Mouse (Mus musculus): ENCODE results near the gene Tsga10ip. TPM values are rescaled to one million over a fixed set of nuclear protein-coding genes. Genes with fewer than 3 reads are reported as not detected.

Gene Tsga10ip
- polyA plus RNA-seq, 1 experiment = not detected

- TF ChIP-seq CTCF (IDR thresholded peaks at IDR 0.05; ENCODE audit: control insufficient read depth, insufficient read depth, low read length) (no peak), POLR2A (IDR thresholded peaks at IDR 0.05; ENCODE audit: borderline replicate concordance, control insufficient read depth, low read depth, low read length) (no peak)
- Histone ChIP-seq H3K27ac (ENCODE audit: control insufficient read depth, insufficient read depth, low read depth, low read length, poor library complexity) (no peak overlapping the region), H3K4me3 (replicated peaks; ENCODE audit: control insufficient read depth, low read depth, low read length) (no peak overlapping the region), H3K4me1 (ENCODE audit: control insufficient read depth, insufficient read depth, low read length) (no peaks in the 10 kb centered on the region)
- 81% methylated on average over 4 of the region's 4 CpGs for WGBS
Measured at GRCm38 (mm10) chr19:5374177-5374576, 28.1 kb downstream of the Tsga10ip start.

GRCm38 (mm10) chr19:5372724-5373123, 29.6 kb downstream of the Tsga10ip start:
- TF ChIP-seq CTCF (IDR thresholded peaks at IDR 0.05; ENCODE audit: control insufficient read depth, insufficient read depth, low read length) = no peak
- TF ChIP-seq POLR2A (IDR thresholded peaks at IDR 0.05; ENCODE audit: borderline replicate concordance, control insufficient read depth, low read depth, low read length) = no peak
- no peak overlapping the region for H3K4me3 ChIP-seq (replicated peaks; ENCODE audit: control insufficient read depth, low read depth, low read length)
- 88% methylated on average over 7 of the region's 7 CpGs for WGBS
- no peak overlapping the region for H3K27ac ChIP-seq (ENCODE audit: control insufficient read depth, insufficient read depth, low read depth, low read length, poor library complexity)
- no peaks in the 10 kb centered on the region; the same call in 1 of the 2 replicates for H3K4me1 ChIP-seq (ENCODE audit: control insufficient read depth, insufficient read depth, low read length)

DNA sequence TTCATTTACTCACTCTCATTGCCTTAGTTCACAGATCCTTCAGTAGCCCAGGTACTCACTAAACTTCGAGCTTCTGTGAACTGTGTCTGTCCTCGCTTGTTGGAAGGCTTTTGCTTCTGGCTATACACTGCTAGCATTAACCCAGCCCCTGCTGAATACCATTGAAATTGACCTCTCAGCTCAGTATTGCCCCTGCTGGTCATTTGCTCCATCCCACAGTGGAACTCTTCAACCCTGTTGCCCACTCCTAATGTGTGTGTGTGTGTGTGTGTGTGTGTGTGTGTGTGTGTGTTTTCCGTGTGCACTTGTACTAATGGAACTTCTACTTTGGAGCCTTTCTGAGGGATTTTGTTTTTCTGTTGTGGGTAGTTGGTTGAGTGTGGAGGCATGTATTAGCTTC, 31.4 kb downstream of the Tsga10ip start:
- Histone ChIP-seq H3K4me1 (ENCODE audit: control insufficient read depth, insufficient read depth, low read length) (no peaks in the 10 kb centered on the region; the same call in 1 of the 2 replicates), H3K27ac (ENCODE audit: control insufficient read depth, insufficient read depth, low read depth, low read length, poor library complexity) (no peak overlapping the region), H3K4me3 (replicated peaks; ENCODE audit: control insufficient read depth, low read depth, low read length) (no peak overlapping the region)
- TF ChIP-seq CTCF (IDR thresholded peaks at IDR 0.05; ENCODE audit: control insufficient read depth, insufficient read depth, low read length) (no peak), POLR2A (IDR thresholded peaks at IDR 0.05; ENCODE audit: borderline replicate concordance, control insufficient read depth, low read depth, low read length) (no peak)
- 81% methylated on average over 3 of the region's 3 CpGs for WGBS

GRCm38 (mm10) chr19:5367455-5367854, 34.9 kb downstream of the Tsga10ip start:
- WGBS = 8% methylated on average over 11 of the region's 11 CpGs
- Histone ChIP-seq H3K4me1 (ENCODE audit: control insufficient read depth, insufficient read depth, low read length) (peaks cover 2% of the 10 kb centered on the region), H3K4me3 (replicated peaks; ENCODE audit: control insufficient read depth, low read depth, low read length) (peak overlapping the region; percentile 100), H3K27ac (ENCODE audit: control insufficient read depth, insufficient read depth, low read depth, low read length, poor library complexity) (peak overlapping the region; percentile 98)
- TF ChIP-seq POLR2A (IDR thresholded peaks at IDR 0.05; ENCODE audit: borderline replicate concordance, control insufficient read depth, low read depth, low read length) (no peak), CTCF (IDR thresholded peaks at IDR 0.05; ENCODE audit: control insufficient read depth, insufficient read depth, low read length) (peak; percentile 44; the same call in 1 of the 2 replicates)

DNA sequence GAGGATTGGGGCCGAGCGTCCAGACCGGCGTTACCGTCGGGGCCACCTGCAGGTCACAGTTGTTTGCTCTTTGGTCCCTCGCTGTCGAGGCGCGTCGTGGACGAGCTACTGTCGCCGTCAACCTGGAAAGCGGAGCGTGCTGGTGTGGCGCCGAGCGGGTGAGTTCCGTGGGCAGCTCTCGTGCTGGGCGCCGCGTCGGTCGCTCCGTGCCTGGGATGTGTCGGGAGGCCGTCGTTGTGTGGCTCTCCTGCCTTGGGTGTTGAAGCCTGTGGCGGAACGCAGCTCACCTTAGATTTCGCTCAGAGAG, 35.3 kb downstream of the Tsga10ip start, which contains the start of gene Banf1:
Gene Banf1 (minus strand): TSS at position 116 of the 307 bp plus-strand sequence.
- H3K4me1 ChIP-seq (ENCODE audit: control insufficient read depth, insufficient read depth, low read length) = peaks cover 2% of the 10 kb centered on the region
- under 1% methylated on average over 33 of the region's 33 CpGs for WGBS
- TF ChIP-seq CTCF (IDR thresholded peaks at IDR 0.05; ENCODE audit: control insufficient read depth, insufficient read depth, low read length) (no peak), POLR2A (IDR thresholded peaks at IDR 0.05; ENCODE audit: borderline replicate concordance, control insufficient read depth, low read depth, low read length) (no peak)
- H3K27ac ChIP-seq (ENCODE audit: control insufficient read depth, insufficient read depth, low read depth, low read length, poor library complexity) = peak within 1 kb of the TSS; percentile 98
- H3K4me3 ChIP-seq (replicated peaks; ENCODE audit: control insufficient read depth, low read depth, low read length) = peak within 1 kb of the TSS; percentile 100

GRCm38 (mm10) chr19:5366175-5367052, 35.9 kb downstream of the Tsga10ip start, which contains the start of gene Eif1ad:
Gene Eif1ad (plus strand): TSS chr19:5366741.
- peak within 1 kb of the TSS; percentile 100 for H3K4me3 ChIP-seq (replicated peaks; ENCODE audit: control insufficient read depth, low read depth, low read length)
- under 1% methylated on average over 92 of the region's 92 CpGs for WGBS
- H3K27ac ChIP-seq (ENCODE audit: control insufficient read depth, insufficient read depth, low read depth, low read length, poor library complexity) = peak within 1 kb of the TSS; percentile 98
- TF ChIP-seq POLR2A (IDR thresholded peaks at IDR 0.05; ENCODE audit: borderline replicate concordance, control insufficient read depth, low read depth, low read length) (peak; percentile 46; the same call in 1 of the 2 replicates), CTCF (IDR thresholded peaks at IDR 0.05; ENCODE audit: control insufficient read depth, insufficient read depth, low read length) (no peak)
- H3K4me1 ChIP-seq (ENCODE audit: control insufficient read depth, insufficient read depth, low read length) = peaks cover 2% of the 10 kb centered on the region

DNA sequence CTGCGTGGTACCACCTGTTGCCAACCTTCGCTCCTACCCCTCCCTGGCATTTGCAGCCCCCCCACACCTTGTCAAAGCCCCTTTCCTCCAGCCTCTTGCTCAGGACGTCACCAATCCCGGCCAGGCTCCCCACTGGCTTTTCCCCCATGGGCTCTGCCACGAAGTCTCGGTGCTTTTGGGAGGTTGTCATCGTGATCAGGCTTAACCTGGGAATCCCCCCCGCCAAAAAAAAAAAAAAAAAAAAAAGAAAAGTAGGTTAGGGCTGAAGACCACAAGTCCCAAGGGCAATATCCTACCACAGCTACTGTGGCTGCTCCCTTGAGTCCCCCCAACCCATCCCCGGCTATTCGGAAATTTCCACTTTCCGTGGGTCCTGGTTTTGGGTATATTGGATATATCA, 36.6 kb downstream of the Tsga10ip start:
- 5% methylated on average over 11 of the region's 11 CpGs for WGBS
- H3K27ac ChIP-seq (ENCODE audit: control insufficient read depth, insufficient read depth, low read depth, low read length, poor library complexity) = no peak overlapping the region
- no peak for TF ChIP-seq CTCF (IDR thresholded peaks at IDR 0.05; ENCODE audit: control insufficient read depth, insufficient read depth, low read length)
- no peak for TF ChIP-seq POLR2A (IDR thresholded peaks at IDR 0.05; ENCODE audit: borderline replicate concordance, control insufficient read depth, low read depth, low read length)
- peaks cover 2% of the 10 kb centered on the region for H3K4me1 ChIP-seq (ENCODE audit: control insufficient read depth, insufficient read depth, low read length)
- peak overlapping the region; percentile 89 for H3K4me3 ChIP-seq (replicated peaks; ENCODE audit: control insufficient read depth, low read depth, low read length)

- H3K4me3 ChIP-seq (replicated peaks; ENCODE audit: control insufficient read depth, low read depth, low read length) = no peak overlapping the region
- no peak overlapping the region for H3K27ac ChIP-seq (ENCODE audit: control insufficient read depth, insufficient read depth, low read depth, low read length, poor library complexity)
- TF ChIP-seq POLR2A (IDR thresholded peaks at IDR 0.05; ENCODE audit: borderline replicate concordance, control insufficient read depth, low read depth, low read length) (no peak), CTCF (IDR thresholded peaks at IDR 0.05; ENCODE audit: control insufficient read depth, insufficient read depth, low read length) (no peak)
- peaks cover 2% of the 10 kb centered on the region for H3K4me1 ChIP-seq (ENCODE audit: control insufficient read depth, insufficient read depth, low read length)
- WGBS = 42% methylated on average over 2 of the region's 2 CpGs
Measured at GRCm38 (mm10) chr19:5364124-5364523, 38.2 kb downstream of the Tsga10ip start.
